Comparison of ENCODE assay signal across 9 mouse cellular contexts in the genomic region with DNA sequence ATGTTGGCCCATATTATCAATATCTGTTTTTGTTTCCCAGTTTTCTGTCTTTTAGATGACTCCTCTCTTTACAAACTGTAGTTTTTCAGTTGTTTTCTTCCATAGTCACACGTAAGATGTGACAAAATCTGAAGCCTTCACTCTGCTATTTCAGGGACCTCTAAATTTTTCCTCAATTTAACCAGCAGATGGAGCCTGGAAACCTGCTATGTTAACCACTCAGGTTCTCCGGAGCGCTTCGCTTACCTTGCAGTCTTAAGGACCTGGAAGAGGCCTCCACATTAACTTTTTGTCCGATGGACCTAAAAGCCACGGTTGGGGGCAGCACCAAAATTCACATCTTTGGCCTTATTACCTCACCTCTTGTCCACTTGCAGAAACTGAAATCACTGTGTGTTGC.
DNase-seq lines count a peak whose midpoint lies in the region; ATAC-seq and TF ChIP-seq lines count a peak whose summit lies in the region.
"Had no signal": no experiment of that assay in that cellular context is flagged by ENCODE, and none has a peak within 500 bp of the region (broad histone marks: within the 10 kb centered on the region; RNA-seq: fewer than 3 reads in every experiment).

No protein-coding gene starts in this region.

- H3K27ac ChIP-seq in forebrain, embryonic 12.5 days, result no peak overlapping the region
- H3K27ac ChIP-seq in forebrain, embryonic 11.5 days (ENCODE audit: low read depth, low read length), result no peak overlapping the region
- H3K27ac ChIP-seq in layer of hippocampus, adult 2 months, result no peak overlapping the region
- no peak overlapping the region for H3K27ac ChIP-seq in limb, embryonic 11.5 days (replicated peaks; ENCODE audit: low read depth, low read length)
- H3K27ac ChIP-seq: heart, embryonic 15.5 days had no signal

- TF ChIP-seq CTCF in layer of hippocampus, adult 2 months (conservative IDR thresholded peaks at IDR 0.05), result peak; percentile 75

- no peaks in the 10 kb centered on the region for H3K9me3 ChIP-seq in forebrain, embryonic 12.5 days
- H3K9me3 ChIP-seq in forebrain, embryonic 11.5 days (ENCODE audit: control insufficient read depth, low read length), result no peaks in the 10 kb centered on the region
- no peaks in the 10 kb centered on the region for H3K9me3 ChIP-seq in limb, embryonic 11.5 days (ENCODE audit: control insufficient read depth, low read length)
- H3K9me3 ChIP-seq: heart, embryonic 15.5 days had no signal

- H3K4me3 ChIP-seq in forebrain, embryonic 12.5 days (replicated peaks), result no peak overlapping the region
- no peak overlapping the region for H3K4me3 ChIP-seq in forebrain, embryonic 11.5 days (ENCODE audit: low read depth, low read length)
- no peak overlapping the region for H3K4me3 ChIP-seq in layer of hippocampus, adult 2 months
- H3K4me3 ChIP-seq in limb, embryonic 11.5 days (ENCODE audit: low read depth, low read length), result no peak overlapping the region
- H3K4me3 ChIP-seq: heart, embryonic 15.5 days had no signal

- DNase-seq in forebrain, embryonic 11.5 days (ENCODE audit: low spot score), result no peak
- DNase-seq in layer of hippocampus, adult 2 months (ENCODE audit: low spot score in 2 of 2), result peak; percentile 23 to 37
- no peak for DNase-seq in layer of hippocampus, adult 9-11 months
- peak; percentile 60 for DNase-seq in NIH3T3 (ENCODE audit: low read depth)
- peak; percentile 32 for DNase-seq in limb, embryonic 11.5 days (ENCODE audit: low spot score)
- no peak for DNase-seq in c-Kit-positive CD71-positive TER-119-positive erythroid progenitor cells, embryonic 14.5 days (ENCODE audit: low spot score)

- H3K27me3 ChIP-seq in forebrain, embryonic 12.5 days, result no peaks in the 10 kb centered on the region
- H3K27me3 ChIP-seq in forebrain, embryonic 11.5 days (ENCODE audit: control insufficient read depth, insufficient read depth, low read length), result no peaks in the 10 kb centered on the region
- no peaks in the 10 kb centered on the region for H3K27me3 ChIP-seq in limb, embryonic 11.5 days (ENCODE audit: control insufficient read depth, insufficient read depth, low read length)

- no peak overlapping the region for H3K4me2 ChIP-seq in forebrain, embryonic 12.5 days
- H3K4me2 ChIP-seq in forebrain, embryonic 11.5 days (ENCODE audit: low read depth, low read length, severe bottlenecking), result no peak overlapping the region
- H3K4me2 ChIP-seq in limb, embryonic 11.5 days (ENCODE audit: low read depth, severe bottlenecking), result no peak overlapping the region
- H3K4me2 ChIP-seq: heart, embryonic 15.5 days had no signal

- 58% methylated on average over 6 of the region's 6 CpGs for WGBS in forebrain, embryonic 12.5 days
- WGBS in forebrain, embryonic 11.5 days, result 53% methylated on average over 6 of the region's 6 CpGs
- 58% methylated on average over 6 of the region's 6 CpGs for whole genome bisulfite sequencing in limb, embryonic 11.5 days

- no peaks in the 10 kb centered on the region for H3K36me3 ChIP-seq in forebrain, embryonic 12.5 days (replicated peaks)
- no peaks in the 10 kb centered on the region for H3K36me3 ChIP-seq in forebrain, embryonic 11.5 days (ENCODE audit: control insufficient read depth, insufficient read depth, low read length)
- no peaks in the 10 kb centered on the region for H3K36me3 ChIP-seq in limb, embryonic 11.5 days (ENCODE audit: control insufficient read depth, insufficient read depth, low read length)
- H3K36me3 ChIP-seq: heart, embryonic 15.5 days had no signal

- no peaks in the 10 kb centered on the region for H3K4me1 ChIP-seq in forebrain, embryonic 12.5 days
- H3K4me1 ChIP-seq in forebrain, embryonic 11.5 days (replicated peaks; ENCODE audit: control insufficient read depth, insufficient read depth, low read length), result no peaks in the 10 kb centered on the region
- H3K4me1 ChIP-seq in limb, embryonic 11.5 days (ENCODE audit: control insufficient read depth, insufficient read depth, low read length), result no peaks in the 10 kb centered on the region
- H3K4me1 ChIP-seq: heart, embryonic 15.5 days had no signal

- H3K9ac ChIP-seq in forebrain, embryonic 12.5 days, result no peak overlapping the region
- H3K9ac ChIP-seq in forebrain, embryonic 11.5 days (ENCODE audit: low read length), result no peak overlapping the region
- H3K9ac ChIP-seq in limb, embryonic 11.5 days (ENCODE audit: low read length), result no peak overlapping the region
- H3K9ac ChIP-seq: heart, embryonic 15.5 days had no signal

- 0 out of 2 replicates have a peak, but pooled peaks have one; percentile 55 for ATAC-seq in forebrain, embryonic 12.5 days (ENCODE audit: low FRiP score)
- ATAC-seq in forebrain, embryonic 11.5 days (replicated peaks; ENCODE audit: low FRiP score), result no peak
- ATAC-seq in limb, embryonic 11.5 days (ENCODE audit: insufficient number of reproducible peaks, low FRiP score, low TSS enrichment, low read depth), result no peak
- no peak for ATAC-seq in inflammation-experienced regulatory T-cells, adult 6 months

Comparison
In these comparisons a context has a peak if more than half of its experiments do, and no peak if none do; other contexts are left out.
1. DNase-seq: peak in layer of hippocampus, adult 2 months (2 of 2), NIH3T3 (single experiment) and limb, embryonic 11.5 days (single experiment); none in forebrain, embryonic 11.5 days (single experiment), layer of hippocampus, adult 9-11 months (single experiment) and c-Kit-positive CD71-positive TER-119-positive erythroid progenitor cells, embryonic 14.5 days (single experiment).